In the genomic region with DNA sequence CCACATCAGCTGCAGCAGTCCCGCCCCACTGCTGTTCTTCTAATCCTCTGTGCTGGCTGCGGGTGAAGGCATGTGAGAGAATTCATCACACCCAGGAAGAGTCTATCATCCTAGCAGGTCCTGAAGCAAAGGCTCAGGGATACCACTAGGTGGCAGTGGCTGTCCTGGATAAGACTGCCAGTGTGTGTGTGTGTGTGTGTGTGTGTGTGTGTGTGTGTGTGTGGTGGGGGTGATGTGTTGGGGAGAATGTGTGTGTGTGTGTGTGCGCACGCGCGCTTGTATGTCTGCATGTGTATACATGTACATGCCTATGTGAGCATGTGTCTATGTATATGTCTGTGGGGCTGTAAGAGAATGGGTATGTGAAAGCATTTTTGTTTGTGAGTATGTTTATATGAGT, we compare ENCODE assay signal across 9 mouse cellular contexts. TPM values are rescaled to one million over a fixed set of nuclear protein-coding genes. Genes with fewer than 3 reads are reported as not detected.
DNase-seq lines count a peak whose midpoint lies in the region; ATAC-seq lines count a peak whose summit lies in the region.
"Had no signal": no experiment of that assay in that cellular context is flagged by ENCODE, and none has a peak within 500 bp of the region (broad histone marks: within the 10 kb centered on the region; RNA-seq: fewer than 3 reads in every experiment).

No protein-coding gene starts in this region.

- no peaks in the 10 kb centered on the region for H3K36me3 ChIP-seq in limb, embryonic 12.5 days

- H3K4me3 ChIP-seq in limb, embryonic 12.5 days (replicated peaks): no peak overlapping the region

- H3K27ac ChIP-seq in limb, embryonic 12.5 days: no peak overlapping the region

- no peak overlapping the region for H3K4me2 ChIP-seq in limb, embryonic 12.5 days

- ATAC-seq in limb, embryonic 12.5 days (ENCODE audit: insufficient number of reproducible peaks, insufficient read depth, low FRiP score, low TSS enrichment, low read depth): peak; percentile 9; the same call in 1 of the 2 replicates

- no peaks in the 10 kb centered on the region for H3K9me3 ChIP-seq in limb, embryonic 12.5 days

- WGBS in limb, embryonic 12.5 days: 67% methylated on average over 6 of the region's 6 CpGs

- H3K27me3 ChIP-seq in limb, embryonic 12.5 days: no peaks in the 10 kb centered on the region; the same call in 1 of the 2 replicates

- DNase-seq in cerebellum, postnatal 14 days: peak; percentile 54 to 78
- no peak for DNase-seq in cerebellum, adult 8-10 months
- DNase-seq in layer of hippocampus, postnatal 14 days (ENCODE audit: low spot score in 2 of 2): peak; percentile 25 to 43
- no peak for DNase-seq in layer of hippocampus, postnatal 36 days
- DNase-seq in adrenal gland, postnatal 25 days: peak; percentile 27
- peak; percentile 75 for DNase-seq in retina, embryonic 14.5 days (ENCODE audit: low spot score)
- DNase-seq in spleen, postnatal 10 days (ENCODE audit: low spot score in 2 of 2): no peak

- H3K9ac ChIP-seq in limb, embryonic 12.5 days (replicated peaks): no peak overlapping the region

- peaks cover 11% of the 10 kb centered on the region for H3K4me1 ChIP-seq in limb, embryonic 12.5 days (replicated peaks)

RNA-seq across cellular contexts. Expression of gene Aldh1a3, which starts 17.9 kb away (rescaled TPM):
- total RNA-seq in layer of hippocampus, postnatal 14 days (2021): 1 to 10 TPM; 1.6 TPM
- total RNA-seq in layer of hippocampus, postnatal 36 days (2021): 1 to 10 TPM in 1 of 2 experiments, under 1 TPM in 1; 0.88 to 1.6 TPM
- 6.1 and 10.9 TPM in 2 replicates for total RNA-seq in adrenal gland, postnatal 25 days (2021)
- polyA plus RNA-seq in limb, embryonic 12.5 days (2016; fragmentation: Nextera tagmentation; extraction: Ambion mirVana): 5.9 and 6.8 TPM in 2 replicates

RNA-seq across cellular contexts. Expression of gene Lrrk1, which starts 21.3 kb away (rescaled TPM):
- total RNA-seq in layer of hippocampus, postnatal 14 days (2021): 1 to 10 TPM; 2.5 to 3.6 TPM
- 1 to 10 TPM; 2.3 to 3.4 TPM for total RNA-seq in layer of hippocampus, postnatal 36 days (2021)
- total RNA-seq in adrenal gland, postnatal 25 days (2021): 16.6 and 18.5 TPM in 2 replicates
- 14.2 and 14.3 TPM in 2 replicates for polyA plus RNA-seq in limb, embryonic 12.5 days (2016; fragmentation: Nextera tagmentation; extraction: Ambion mirVana)

RNA-seq across cellular contexts. Expression of gene Gm10974, which starts 43.7 kb away (rescaled TPM):
- total RNA-seq in layer of hippocampus, postnatal 14 days (2021): not detected
- not detected for total RNA-seq in layer of hippocampus, postnatal 36 days (2021)
- total RNA-seq in adrenal gland, postnatal 25 days (2021): not detected in 2 replicates
- polyA plus RNA-seq in limb, embryonic 12.5 days (2016; fragmentation: Nextera tagmentation; extraction: Ambion mirVana): not detected in 2 replicates
- polyA plus RNA-seq: gonadal fat pad, adult 2 months had no signal

Comparison
In these comparisons a context has a peak if more than half of its experiments do, and no peak if none do; other contexts are left out.
1. DNase-seq: peak in cerebellum, postnatal 14 days (2 of 2), layer of hippocampus, postnatal 14 days (2 of 2), adrenal gland, postnatal 25 days (single experiment) and retina, embryonic 14.5 days (single experiment); none in cerebellum, adult 8-10 months (single experiment), layer of hippocampus, postnatal 36 days (0 of 2) and spleen, postnatal 10 days (0 of 2).